Mouse (Mus musculus) thymus, postnatal 36 days (tissue): ENCODE results near the gene Reg4.
A peak's percentile ranks its signal among the peaks of the same experiment; 100 is the strongest.

Experiments used
- DNase-seq, 2 experiments: peaks; one replicate each; pipeline ENCODE4 v3.0.0; 2022; ENCODE audit warnings: mixed read lengths in 2 of 2

Reg4 gene

GRCm38 (mm10) chr3:98221856-98222255 lies at the start of gene Reg4:
Reg4 (plus strand) TSS chr3:98222156.
- DNase-seq: no peak

GRCm38 (mm10) chr3:98178340-98178739 lies 43.6 kb upstream of the Reg4 start:
- DNase-seq: no peak

GRCm38 (mm10) chr3:98180805-98181204 lies 41.2 kb upstream of the Reg4 start:
- DNase-seq: peak in 1 of 2 experiments; percentile 11

- DNase-seq: no peak
These were observed 36.7 kb upstream of the Reg4 start for GRCm38 (mm10) chr3:98185163-98185714.

- DNase-seq: no peak
These were observed 34.2 kb upstream of the Reg4 start for GRCm38 (mm10) chr3:98187777-98188176.

GRCm38 (mm10) chr3:98197711-98198532 lies 24.0 kb upstream of the Reg4 start:
- DNase-seq: no peak

GRCm38 (mm10) chr3:98199747-98200146 lies 22.2 kb upstream of the Reg4 start:
- no peak for DNase-seq

- no peak for DNase-seq
These were observed 18.7 kb upstream of the Reg4 start for GRCm38 (mm10) chr3:98203282-98203681.

GRCm38 (mm10) chr3:98206977-98207376 lies 15.0 kb upstream of the Reg4 start:
- no peak for DNase-seq

- no peak for DNase-seq
These were observed 12.8 kb upstream of the Reg4 start for GRCm38 (mm10) chr3:98209161-98209560.

GRCm38 (mm10) chr3:98210860-98211259 lies 11.1 kb upstream of the Reg4 start:
- no peak for DNase-seq

GRCm38 (mm10) chr3:98211301-98212081 lies 10.5 kb upstream of the Reg4 start:
- no peak for DNase-seq

GRCm38 (mm10) chr3:98216296-98216695 lies 5.7 kb upstream of the Reg4 start:
- DNase-seq: no peak

GRCm38 (mm10) chr3:98223263-98223662 lies 1.3 kb downstream of the Reg4 start:
- no peak for DNase-seq

GRCm38 (mm10) chr3:98223783-98224580 lies 2.0 kb downstream of the Reg4 start:
- peak; percentile 19 to 40 for DNase-seq

- no peak for DNase-seq
These were observed 3.0 kb downstream of the Reg4 start for GRCm38 (mm10) chr3:98224975-98225374.

- no peak for DNase-seq
These were observed 3.8 kb downstream of the Reg4 start for GRCm38 (mm10) chr3:98225746-98226145.

GRCm38 (mm10) chr3:98226988-98227610 lies 5.1 kb downstream of the Reg4 start:
- DNase-seq: peak; percentile 70

- DNase-seq: no peak
These were observed 5.8 kb downstream of the Reg4 start for GRCm38 (mm10) chr3:98227763-98228162.

GRCm38 (mm10) chr3:98229943-98230342 lies 8.0 kb downstream of the Reg4 start:
- no peak for DNase-seq

- DNase-seq: no peak
These were observed 11.5 kb downstream of the Reg4 start for GRCm38 (mm10) chr3:98233504-98233903.

GRCm38 (mm10) chr3:98236266-98236665 lies 14.3 kb downstream of the Reg4 start:
- DNase-seq: no peak
